In genomic region chr16:30389210-30389684, GRCm38 (mm10) we compare ENCODE assay signal across 8 mouse cellular contexts. TPM values are rescaled to one million over a fixed set of nuclear protein-coding genes. Genes with fewer than 3 reads are reported as not detected.
DNase-seq lines count a peak whose midpoint lies in the region; ATAC-seq and TF ChIP-seq lines count a peak whose summit lies in the region.

No protein-coding gene starts in this region.

- H3K27ac ChIP-seq in embryonic facial prominence, embryonic 12.5 days: peak overlapping the region; percentile 80

- peak; percentile 76 for ATAC-seq in activated CD4-positive, CD25-positive, alpha-beta regulatory T cell, adult 4 months
- no peak for ATAC-seq in embryonic facial prominence, embryonic 12.5 days (ENCODE audit: insufficient number of reproducible peaks, insufficient read depth, low FRiP score, low TSS enrichment)
- ATAC-seq in megakaryocyte progenitor cell, adult 5-6 weeks (replicated peaks; ENCODE audit: poor library complexity): peak; percentile 62

- H3K27me3 ChIP-seq in E14TG2a.4 (ENCODE audit: insufficient read depth, low read length): no peaks in the 10 kb centered on the region
- no peaks in the 10 kb centered on the region for H3K27me3 ChIP-seq in embryonic facial prominence, embryonic 12.5 days

- H3K4me3 ChIP-seq in E14TG2a.4 (replicated peaks; ENCODE audit: low read length): peak overlapping the region; percentile 89
- H3K4me3 ChIP-seq in embryonic facial prominence, embryonic 12.5 days: peak overlapping the region; percentile 97

- no peak for TF ChIP-seq CTCF in E14TG2a.4 (conservative IDR thresholded peaks at IDR 0.05; ENCODE audit: low read length)

- H3K9ac ChIP-seq in embryonic facial prominence, embryonic 12.5 days: peak overlapping the region; percentile 94

- peak overlapping the region; percentile 95 for H3K4me2 ChIP-seq in embryonic facial prominence, embryonic 12.5 days (replicated peaks)

- peaks cover 23% of the 10 kb centered on the region for H3K36me3 ChIP-seq in E14TG2a.4 (ENCODE audit: insufficient read depth, low read length)
- H3K36me3 ChIP-seq in embryonic facial prominence, embryonic 12.5 days: 0 out of 2 replicates have a peak, but pooled peaks cover 4% of the 10 kb centered on the region

- WGBS in embryonic facial prominence, embryonic 12.5 days: 6% methylated on average over 17 of the region's 17 CpGs

- intact Hi-C loops in left cerebral cortex, postnatal 36 days (cut with DNase I): no loop called here

- no peaks in the 10 kb centered on the region for H3K9me3 ChIP-seq in E14TG2a.4 (ENCODE audit: low read length)
- H3K9me3 ChIP-seq in embryonic facial prominence, embryonic 12.5 days: no peaks in the 10 kb centered on the region

- DNase-seq in heart, postnatal 4 days: peak; percentile 17
- DNase-seq in left cerebral cortex, postnatal 36 days (ENCODE audit: low spot score in 2 of 2): peak; percentile 22 to 23
- DNase-seq in skeletal muscle tissue, adult 2 months (ENCODE audit: low read depth, low spot score): peak; percentile 7
- no peak for DNase-seq in Muller cell, postnatal 12 days (ENCODE audit: inconsistent ontology term)

- peaks cover 40% of the 10 kb centered on the region for H3K4me1 ChIP-seq in E14TG2a.4 (replicated peaks; ENCODE audit: low read depth, low read length)
- peaks cover 16% of the 10 kb centered on the region for H3K4me1 ChIP-seq in embryonic facial prominence, embryonic 12.5 days

RNA-seq across cellular contexts. Expression of gene Atp13a3, which starts 16.5 kb away (rescaled TPM):
- polyA plus RNA-seq in activated CD4-positive, CD25-positive, alpha-beta regulatory T cell, adult 4 months (2017; shearing (Covaris generic)): 10 to 100 TPM in 1 of 2 experiments, 1 to 10 TPM in 1; 8.3 to 12.4 TPM
- polyA plus RNA-seq in embryonic facial prominence, embryonic 12.5 days (2016; fragmentation: Nextera tagmentation; extraction: Ambion mirVana): 13.1 and 15.2 TPM in 2 replicates
- 10 to 100 TPM; 71.0 to 78.3 TPM for total RNA-seq in heart, postnatal 4 days (2021)
- 10 to 100 TPM; 61.8 to 71.6 TPM for total RNA-seq in left cerebral cortex, postnatal 36 days (2021)
- 121 and 143 TPM in 2 replicates for total RNA-seq in megakaryocyte progenitor cell, adult 5-6 weeks (2015)
- total RNA-seq in megakaryocyte progenitor cell, adult 5-6 weeks (2017): 70.9 and 100 TPM in 2 replicates
